Mouse (Mus musculus) embryonic facial prominence, embryonic 10.5 days (tissue): ENCODE measurements around the gene Mmd2. TPM values are rescaled to one million over a fixed set of nuclear protein-coding genes. Genes with fewer than 3 reads are reported as not detected.

Experiments used
- DNase-seq: peaks from one replicate; pipeline ENCODE4 v3.0.0-alpha.2; 2017; ENCODE audit warnings: low spot score
- H3K27ac ChIP-seq: fragments of 300-500 bp; sonication (generic); replicated peaks from 2 replicates; pipeline ENCODE4 v1.5.1; 2016; ENCODE audit warnings: mild to moderate bottlenecking
- H3K27me3 ChIP-seq: fragments of 300-500 bp; sonication (generic); replicated peaks from 2 replicates; pipeline ENCODE4 v1.6.1; 2016; ENCODE audit warnings: low read depth, mild to moderate bottlenecking; ENCODE audit not compliant: poor library complexity, severe bottlenecking
- H3K36me3 ChIP-seq: fragments of 300-500 bp; sonication (generic); replicated peaks from 2 replicates; pipeline ENCODE4 v1.6.1; 2016; ENCODE audit warnings: mild to moderate bottlenecking, moderate library complexity
- H3K4me1 ChIP-seq: fragments of 300-500 bp; sonication (generic); 2 replicates; pipeline ENCODE4 v1.6.1; 2016
- H3K4me3 ChIP-seq: fragments of 300-500 bp; sonication (generic); 2 replicates; pipeline ENCODE4 v1.5.1; 2016; ENCODE audit warnings: mild to moderate bottlenecking, moderate library complexity
- H3K9me3 ChIP-seq: fragments of 300-500 bp; sonication (generic); 2 replicates; pipeline ENCODE4 v1.6.1; 2016; ENCODE audit warnings: mild to moderate bottlenecking
- WGBS: fragments of 180-500 bp; shearing (Covaris S2); methylation state at CpG from one replicate; pipeline ENCODE4 v1.1.7; 2016; 5-methylcytosine and 5-hydroxymethylcytosine counted together
- polyA plus RNA-seq: library from polyadenylated mRNA; unstranded; fragments of >200 nt; fragmentation: Nextera tagmentation; extraction: Ambion mirVana; gene quantifications from 2 replicates; pipeline ENCODE4 v1.2.1, GENCODE M21; 2016

Gene Mmd2
- polyA plus RNA-seq, 1 experiment from 2014 or later, result 2.9 TPM

DNA sequence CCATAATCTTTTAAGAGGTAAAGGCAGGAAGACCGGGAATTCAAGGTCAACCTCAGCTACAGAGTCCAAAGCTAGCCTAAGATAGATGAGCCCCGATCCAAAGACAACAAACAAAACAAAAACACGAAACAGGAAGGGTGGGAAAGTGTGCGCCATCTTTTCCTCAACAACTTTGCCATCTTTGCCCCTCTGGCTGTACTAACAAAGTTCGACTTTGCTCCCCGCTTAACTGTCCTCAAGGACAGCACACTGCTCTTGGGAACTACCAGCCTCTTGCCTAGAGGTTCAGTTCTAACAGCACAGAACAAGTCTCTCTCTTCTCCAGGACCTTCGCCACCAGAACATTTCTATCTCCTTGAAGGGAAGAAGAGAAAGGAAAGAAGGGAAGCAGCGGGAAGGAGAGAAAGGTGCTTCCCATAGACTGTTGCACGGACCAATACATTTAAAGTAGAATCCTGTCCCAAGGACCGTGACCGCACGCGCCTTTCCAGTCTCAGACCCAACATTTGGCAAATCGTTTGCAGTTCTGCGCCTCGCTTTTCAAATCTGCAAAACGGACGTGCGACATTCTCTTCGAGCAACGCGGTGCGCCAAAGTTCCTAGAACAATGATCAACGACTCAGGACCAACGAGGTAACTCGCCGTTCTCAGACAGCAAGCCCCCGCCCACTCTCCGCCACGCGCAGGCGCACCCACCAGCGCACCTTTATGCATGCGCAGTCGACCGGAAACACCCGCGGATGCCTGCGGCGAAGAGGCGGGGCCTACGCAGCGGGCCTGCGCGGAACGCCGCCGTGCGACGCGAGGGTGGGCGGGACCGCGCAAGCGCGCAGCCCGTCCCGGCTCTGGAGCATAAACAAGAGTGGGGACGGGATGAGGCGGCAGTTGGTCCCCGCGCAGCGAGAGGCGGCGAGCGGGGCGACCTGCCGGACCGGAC is 20.4 kb upstream of the Mmd2 start:
- Histone ChIP-seq H3K4me1 (peaks cover 20% of the 10 kb centered on the region), H3K36me3 (peaks cover 32% of the 10 kb centered on the region), H3K27ac (peak overlapping the region; percentile 95), H3K27me3 (no peaks in the 10 kb centered on the region), H3K9me3 (no peaks in the 10 kb centered on the region), H3K4me3 (peak overlapping the region; percentile 100)
- DNase-seq, result peak; percentile 99
- WGBS, result under 1% methylated on average over 69 of the region's 69 CpGs

DNA sequence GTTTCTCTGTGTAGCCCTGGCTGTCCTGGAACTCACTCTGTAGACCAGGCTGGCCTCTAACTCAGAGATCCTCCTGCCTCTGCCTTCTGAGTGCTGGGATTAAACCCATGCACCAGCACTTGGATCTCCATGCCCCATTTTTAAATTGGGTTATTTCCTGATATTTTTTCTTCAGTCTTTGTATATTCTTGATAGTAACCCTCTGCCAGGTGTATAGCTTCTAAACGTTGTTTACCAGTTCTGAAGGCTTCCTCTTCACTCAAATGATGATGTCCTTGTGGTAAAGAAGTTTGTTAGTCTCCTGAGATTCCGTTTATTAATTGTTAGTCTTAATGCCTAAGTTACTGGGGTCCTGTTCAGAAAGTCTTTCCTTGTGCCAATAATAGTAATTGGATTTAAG is 18.8 kb upstream of the Mmd2 start, which contains the start of gene Wipi2:
Wipi2 (plus strand) TSS at position 301 of the 400 bp plus-strand sequence.
- Histone ChIP-seq H3K9me3 (no peaks in the 10 kb centered on the region), H3K36me3 (peaks cover 16% of the 10 kb centered on the region), H3K27ac (peak within 1 kb of the TSS; percentile 95), H3K4me1 (peaks cover 20% of the 10 kb centered on the region), H3K27me3 (no peaks in the 10 kb centered on the region), H3K4me3 (peak within 1 kb of the TSS; percentile 100)
- 87% methylated on average over 2 of the region's 2 CpGs for WGBS
- DNase-seq, result no peak

DNA sequence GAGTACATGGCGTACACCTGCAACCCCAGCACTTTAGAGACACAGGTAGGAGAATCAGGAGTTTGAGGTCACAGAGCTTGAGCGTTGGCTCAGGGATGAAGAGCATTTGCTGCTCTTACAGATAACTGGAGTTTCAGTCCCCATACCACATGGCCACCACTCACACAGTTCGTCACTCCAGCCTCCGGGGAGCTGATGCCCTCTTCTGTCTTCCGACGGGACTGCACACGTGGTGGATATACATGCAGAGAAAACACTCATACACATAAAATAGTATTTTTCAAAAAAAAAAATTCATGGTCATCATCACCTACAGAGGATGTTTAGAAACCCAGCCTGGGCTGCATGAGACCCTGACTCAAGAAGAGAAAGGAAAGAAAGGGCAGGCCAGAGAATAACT is 14.5 kb upstream of the Mmd2 start:
- H3K9me3 ChIP-seq, result no peaks in the 10 kb centered on the region
- no peak overlapping the region for H3K4me3 ChIP-seq
- H3K4me1 ChIP-seq, result peaks cover 3% of the 10 kb centered on the region; the same call in 1 of the 2 replicates
- WGBS, result 88% methylated on average over 7 of the region's 7 CpGs
- DNase-seq, result no peak
- H3K27me3 ChIP-seq, result no peaks in the 10 kb centered on the region
- H3K27ac ChIP-seq, result no peak overlapping the region
- no peaks in the 10 kb centered on the region for H3K36me3 ChIP-seq

DNA sequence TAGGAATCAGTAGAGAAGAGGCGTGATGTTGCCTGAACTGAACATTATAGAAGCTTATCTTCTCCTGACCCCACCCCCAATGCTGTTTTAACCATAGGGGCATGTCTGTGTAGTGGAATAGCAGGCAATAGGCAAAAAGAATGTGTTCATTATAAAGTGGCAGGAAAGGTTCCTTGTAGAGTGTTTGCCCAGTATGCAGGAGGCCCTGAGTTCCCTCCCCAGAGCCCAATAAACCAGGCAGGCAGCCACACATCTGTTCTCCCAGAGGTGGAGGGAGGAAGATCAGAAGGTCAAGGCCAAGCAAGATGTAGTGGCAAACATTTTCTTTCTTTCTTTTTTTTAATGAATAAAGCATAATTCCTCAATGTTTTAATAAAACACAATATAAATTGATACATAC is 13.5 kb upstream of the Mmd2 start:
- Histone ChIP-seq H3K4me1 (no peaks in the 10 kb centered on the region), H3K36me3 (no peaks in the 10 kb centered on the region), H3K9me3 (no peaks in the 10 kb centered on the region), H3K27me3 (no peaks in the 10 kb centered on the region), H3K4me3 (no peak overlapping the region), H3K27ac (no peak overlapping the region)
- WGBS, result 75% methylated on average over 1 of the region's 1 CpGs
- no peak for DNase-seq

DNA sequence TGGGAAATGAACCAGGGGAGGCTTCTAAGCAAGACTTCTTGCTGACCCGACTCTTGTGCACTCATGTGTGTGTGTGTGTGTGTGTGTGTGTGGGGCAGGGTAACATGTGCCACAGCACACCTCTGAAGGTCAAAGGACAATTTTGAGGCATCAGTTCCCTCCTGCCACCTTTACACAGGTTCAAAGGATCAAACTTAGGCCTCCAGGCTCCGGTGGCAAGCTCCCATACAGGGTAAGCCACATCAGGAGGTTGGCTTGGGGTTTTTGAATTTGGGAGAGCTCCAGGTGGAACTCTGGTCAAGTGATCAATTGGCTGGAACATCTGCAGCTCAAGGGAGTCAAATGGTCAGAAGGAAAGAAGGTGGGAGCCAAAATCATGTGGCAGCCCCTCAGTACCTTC is 12.8 kb upstream of the Mmd2 start:
- Histone ChIP-seq H3K4me3 (no peak overlapping the region), H3K36me3 (no peaks in the 10 kb centered on the region), H3K4me1 (no peaks in the 10 kb centered on the region), H3K9me3 (no peaks in the 10 kb centered on the region), H3K27ac (no peak overlapping the region), H3K27me3 (no peaks in the 10 kb centered on the region)
- no peak for DNase-seq
- 66% methylated on average over 2 of the region's 2 CpGs for WGBS

DNA sequence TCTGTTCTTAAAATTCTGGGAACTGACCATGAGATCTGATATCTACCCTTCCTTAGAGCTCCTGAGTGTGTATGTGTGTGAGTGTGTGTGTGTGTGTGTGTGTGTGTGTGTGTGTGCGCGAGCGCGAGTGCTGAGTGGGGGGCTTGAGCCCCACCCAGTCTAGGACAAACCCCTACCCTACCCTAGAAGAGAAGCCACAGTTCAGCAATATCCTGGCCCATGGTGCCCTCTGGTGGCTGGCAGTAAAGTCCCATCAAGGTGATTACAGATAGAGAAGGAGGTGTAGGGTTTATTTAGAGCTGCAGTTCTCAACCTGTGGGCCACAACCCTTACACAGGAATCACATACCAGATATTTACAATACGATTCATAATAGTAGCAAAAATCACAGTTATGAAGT is 11.3 kb upstream of the Mmd2 start:
- Histone ChIP-seq H3K27ac (no peak overlapping the region), H3K9me3 (no peaks in the 10 kb centered on the region), H3K4me1 (no peaks in the 10 kb centered on the region), H3K36me3 (no peaks in the 10 kb centered on the region), H3K4me3 (no peak overlapping the region), H3K27me3 (no peaks in the 10 kb centered on the region; the same call in 1 of the 2 replicates)
- WGBS, result 24% methylated on average over 5 of the region's 5 CpGs
- DNase-seq, result peak; percentile 67

DNA sequence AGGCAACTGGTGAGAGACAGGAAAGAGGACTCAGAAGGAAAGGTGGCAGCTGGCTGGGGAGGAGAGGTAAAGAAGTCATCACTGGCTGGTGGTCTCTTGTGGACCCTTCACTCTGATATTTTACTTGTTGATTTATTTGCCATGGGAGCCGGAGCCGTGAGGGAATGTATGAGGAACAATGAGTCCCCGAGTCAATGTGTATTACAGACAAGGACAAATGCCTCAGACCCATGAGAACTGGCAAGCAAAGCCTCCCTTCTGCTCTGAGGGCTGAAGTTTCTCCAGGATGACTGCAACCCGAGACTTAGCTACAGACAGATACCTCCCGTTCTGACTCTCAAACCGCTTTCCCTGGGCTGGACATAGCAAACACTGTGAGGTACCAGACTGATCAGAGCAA is 7.7 kb upstream of the Mmd2 start:
- no peaks in the 10 kb centered on the region for H3K36me3 ChIP-seq
- H3K9me3 ChIP-seq, result 0 out of 2 replicates have a peak, but pooled peaks cover 2% of the 10 kb centered on the region
- H3K27ac ChIP-seq, result no peak overlapping the region
- no peak for DNase-seq
- WGBS, result 77% methylated on average over 6 of the region's 6 CpGs
- no peaks in the 10 kb centered on the region for H3K4me1 ChIP-seq
- H3K4me3 ChIP-seq, result no peak overlapping the region
- no peaks in the 10 kb centered on the region; the same call in 1 of the 2 replicates for H3K27me3 ChIP-seq

DNA sequence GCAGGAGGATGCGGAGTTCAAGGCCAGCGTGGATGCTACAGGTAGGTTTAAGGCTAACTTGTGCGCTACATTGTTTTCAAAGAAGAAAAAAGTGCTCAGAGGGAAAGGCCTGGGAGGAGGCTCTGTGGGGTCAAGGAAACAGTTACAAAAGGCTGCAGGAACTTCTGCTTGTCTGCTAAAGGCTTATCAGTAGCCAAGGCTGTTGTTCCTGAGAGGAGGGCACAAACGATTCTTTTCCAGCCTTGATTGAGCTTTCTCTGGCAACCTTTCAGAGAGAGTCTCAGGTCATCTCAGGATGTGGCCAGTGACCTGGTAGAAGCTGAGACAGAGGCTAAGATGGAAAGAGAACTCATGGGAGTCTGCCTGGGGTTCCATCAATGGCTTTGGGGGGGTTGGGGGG is 7.0 kb upstream of the Mmd2 start:
- H3K4me1 ChIP-seq, result no peaks in the 10 kb centered on the region
- no peak overlapping the region for H3K27ac ChIP-seq
- H3K27me3 ChIP-seq, result no peaks in the 10 kb centered on the region; the same call in 1 of the 2 replicates
- H3K9me3 ChIP-seq, result 0 out of 2 replicates have a peak, but pooled peaks cover 2% of the 10 kb centered on the region
- H3K36me3 ChIP-seq, result no peaks in the 10 kb centered on the region
- H3K4me3 ChIP-seq, result no peak overlapping the region
- WGBS, result 88% methylated on average over 4 of the region's 4 CpGs
- DNase-seq, result no peak

DNA sequence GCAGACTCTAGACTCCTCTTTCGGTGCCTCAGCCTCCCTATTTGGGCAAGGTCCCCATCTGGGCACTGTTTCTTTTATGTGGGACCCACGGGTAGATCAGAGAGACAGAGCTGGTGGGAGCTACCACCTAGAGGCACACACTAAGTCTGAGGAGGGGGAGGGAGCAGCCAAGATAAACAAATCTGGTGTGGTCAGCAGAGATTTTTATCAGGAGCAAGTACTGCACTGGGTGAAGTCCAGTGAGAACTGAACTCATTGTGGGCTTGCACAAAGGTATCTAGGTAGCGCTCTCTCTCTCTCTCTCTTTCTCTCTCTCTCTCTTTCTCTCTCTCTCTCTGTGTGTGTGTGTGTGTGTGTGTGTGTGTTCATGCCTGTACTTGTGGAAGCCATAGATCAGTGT is 5.9 kb upstream of the Mmd2 start:
- WGBS, result 73% methylated on average over 3 of the region's 3 CpGs
- H3K36me3 ChIP-seq, result no peaks in the 10 kb centered on the region
- peaks cover 9% of the 10 kb centered on the region for H3K27me3 ChIP-seq
- no peak for DNase-seq
- 0 out of 2 replicates have a peak, but pooled peaks cover 2% of the 10 kb centered on the region for H3K9me3 ChIP-seq
- H3K27ac ChIP-seq, result no peak overlapping the region
- H3K4me3 ChIP-seq, result no peak overlapping the region
- H3K4me1 ChIP-seq, result no peaks in the 10 kb centered on the region

DNA sequence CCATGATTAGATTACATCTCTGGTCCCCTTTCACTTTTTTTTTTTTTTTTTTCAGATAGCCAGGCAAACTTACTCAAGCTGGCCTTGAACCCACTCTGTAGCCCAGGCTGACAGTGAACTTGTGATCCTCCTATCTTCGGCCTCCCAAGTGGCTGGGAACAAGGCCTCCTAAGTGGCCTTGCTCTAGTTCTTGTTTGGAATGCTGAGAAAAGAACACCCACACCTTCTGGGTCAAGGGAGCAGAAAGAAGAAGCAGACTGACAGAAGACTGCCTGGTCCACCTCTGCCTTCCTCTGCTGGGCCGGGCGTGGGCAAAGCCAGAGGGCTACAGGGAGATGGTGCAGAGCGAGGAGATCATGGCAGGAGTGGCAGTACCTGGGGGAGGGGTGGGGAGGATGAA is 1.8 kb upstream of the Mmd2 start:
- 86% methylated on average over 4 of the region's 4 CpGs for WGBS
- H3K4me1 ChIP-seq, result peaks cover 11% of the 10 kb centered on the region
- no peak overlapping the region for H3K4me3 ChIP-seq
- H3K27ac ChIP-seq, result no peak overlapping the region
- H3K36me3 ChIP-seq, result no peaks in the 10 kb centered on the region
- 0 out of 2 replicates have a peak, but pooled peaks cover 2% of the 10 kb centered on the region for H3K9me3 ChIP-seq
- DNase-seq, result no peak
- peaks cover 45% of the 10 kb centered on the region for H3K27me3 ChIP-seq

DNA sequence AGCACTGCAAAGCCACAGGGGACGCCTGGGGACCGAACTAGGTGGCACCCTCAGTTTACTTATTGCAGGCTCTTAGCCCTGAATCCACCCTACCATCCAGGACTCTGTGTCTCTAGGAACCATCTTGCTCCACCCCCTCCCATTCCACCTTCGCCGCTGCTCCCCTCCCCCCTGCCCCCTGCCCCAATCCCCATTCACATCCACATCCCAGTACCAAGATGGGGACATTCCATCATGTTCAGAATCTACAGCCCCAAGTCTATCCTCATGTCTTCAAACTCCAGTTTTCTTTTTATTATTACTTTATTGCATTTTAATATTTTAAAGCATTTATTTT is 357 bp upstream of the Mmd2 start:
- peaks cover 45% of the 10 kb centered on the region for H3K27me3 ChIP-seq
- peak overlapping the region; percentile 65 for H3K27ac ChIP-seq
- peaks cover 15% of the 10 kb centered on the region for H3K4me1 ChIP-seq
- H3K9me3 ChIP-seq, result 0 out of 2 replicates have a peak, but pooled peaks cover 2% of the 10 kb centered on the region
- WGBS, result 8% methylated on average over 4 of the region's 4 CpGs
- no peak for DNase-seq
- H3K4me3 ChIP-seq, result peak overlapping the region; percentile 61
- no peaks in the 10 kb centered on the region for H3K36me3 ChIP-seq

DNA sequence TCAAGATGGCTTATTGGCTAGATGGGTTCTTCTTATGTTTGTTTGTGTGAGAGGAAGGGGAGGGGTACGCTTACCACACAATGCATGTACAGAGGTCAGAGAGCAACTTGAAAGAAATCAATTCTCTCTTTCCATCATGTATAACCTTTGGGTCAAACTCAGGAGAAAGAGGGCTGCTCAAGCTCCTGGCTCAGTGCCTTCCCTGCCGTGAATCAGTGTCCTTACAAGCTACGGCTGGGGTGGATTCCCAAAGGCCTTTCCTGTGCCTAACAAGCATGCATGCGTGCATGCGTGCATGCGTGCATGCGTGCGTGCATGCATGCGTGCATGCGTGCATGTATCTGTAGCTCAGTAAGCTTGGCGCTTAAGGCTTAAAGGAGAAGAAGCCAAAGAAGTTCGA is 3.3 kb downstream of the Mmd2 start:
- H3K27ac ChIP-seq, result no peak overlapping the region
- no peaks in the 10 kb centered on the region for H3K36me3 ChIP-seq
- DNase-seq, result no peak
- H3K4me1 ChIP-seq, result peaks cover 15% of the 10 kb centered on the region
- WGBS, result 87% methylated on average over 12 of the region's 12 CpGs
- H3K9me3 ChIP-seq, result no peaks in the 10 kb centered on the region
- H3K27me3 ChIP-seq, result peaks cover 42% of the 10 kb centered on the region
- H3K4me3 ChIP-seq, result no peak overlapping the region

DNA sequence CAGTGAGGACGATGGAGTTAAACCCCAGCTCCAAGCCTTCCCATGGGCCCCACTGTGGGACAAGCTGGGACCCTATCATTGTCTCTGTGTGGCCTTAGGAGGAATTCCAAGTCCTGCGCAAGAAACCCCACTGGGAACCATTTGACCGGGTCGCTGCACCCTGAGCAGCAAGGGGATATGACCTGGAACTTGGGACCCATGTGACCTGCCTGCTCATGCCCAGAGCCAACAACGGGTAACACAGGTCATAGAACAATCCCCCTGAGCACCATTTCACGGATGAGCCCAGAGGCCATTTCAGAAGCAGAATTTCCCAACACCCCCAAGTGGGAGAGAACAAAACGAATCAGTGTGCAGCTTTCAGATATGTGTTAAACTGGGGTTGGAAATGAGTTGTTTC is 4.2 kb downstream of the Mmd2 start:
- Histone ChIP-seq H3K4me1 (peaks cover 15% of the 10 kb centered on the region), H3K27me3 (peaks cover 34% of the 10 kb centered on the region), H3K27ac (no peak overlapping the region), H3K9me3 (no peaks in the 10 kb centered on the region), H3K4me3 (no peak overlapping the region), H3K36me3 (no peaks in the 10 kb centered on the region)
- no peak for DNase-seq
- 79% methylated on average over 7 of the region's 7 CpGs for WGBS
